Mouse (Mus musculus) stomach, postnatal 0 days (tissue): ENCODE measurements around the gene Iqce. TPM values are rescaled to one million over a fixed set of nuclear protein-coding genes. Genes with fewer than 3 reads are reported as not detected.
A peak's percentile ranks its signal among the peaks of the same experiment; 100 is the strongest.

Experiments
- ATAC-seq: fragments of 200-750 bp; cut with Nextera tagmentation; 2 replicates; pipeline ENCODE4 v1.8.0; 2017; ENCODE audit not compliant: low FRiP score, low TSS enrichment
- DNase-seq: peaks from one replicate; pipeline ENCODE4 v3.0.0-alpha.2; 2016; ENCODE audit warnings: low spot score
- H3K27ac ChIP-seq: fragments of 300-500 bp; sonication (generic); replicated peaks from 2 replicates; pipeline ENCODE4 v1.5.1; 2014; ENCODE audit warnings: mild to moderate bottlenecking, control low read depth
- H3K27me3 ChIP-seq: fragments of 300-500 bp; sonication (generic); 2 replicates; pipeline ENCODE4 v1.6.1; 2014; ENCODE audit warnings: low read length; ENCODE audit not compliant: control insufficient read depth, insufficient read depth
- H3K36me3 ChIP-seq: fragments of 300-500 bp; sonication (generic); 2 replicates; pipeline ENCODE4 v1.6.1; 2014; ENCODE audit warnings: low read length, mixed read lengths; ENCODE audit not compliant: control insufficient read depth, insufficient read depth
- H3K4me1 ChIP-seq: fragments of 300-500 bp; sonication (generic); replicated peaks from 2 replicates; pipeline ENCODE4 v1.6.1; 2014; ENCODE audit warnings: antibody characterized with exemption; ENCODE audit not compliant: control insufficient read depth, insufficient read depth
- H3K4me2 ChIP-seq: fragments of 300-500 bp; sonication (generic); replicated peaks from 2 replicates; pipeline ENCODE4 v1.6.1; 2014; ENCODE audit warnings: low read depth, mild to moderate bottlenecking, control low read depth, moderate library complexity
- H3K4me3 ChIP-seq: fragments of 300-500 bp; sonication (generic); 2 replicates; pipeline ENCODE4 v1.5.1; 2014; ENCODE audit warnings: low read depth, low read length, control low read depth
- H3K9ac ChIP-seq: fragments of 300-500 bp; sonication (generic); 2 replicates; pipeline ENCODE4 v1.6.1; 2014; ENCODE audit warnings: mild to moderate bottlenecking, low read length, control low read depth, mixed read lengths
- H3K9me3 ChIP-seq: fragments of 300-500 bp; sonication (generic); 2 replicates; pipeline ENCODE4 v1.6.1; 2016; ENCODE audit warnings: low read length; ENCODE audit not compliant: control insufficient read depth
- CTCF ChIP-seq: IDR thresholded peaks from 2 replicates; pipeline ENCODE4 v1.5.1; 2016; ENCODE audit warnings: antibody characterized with exemption, low read depth, mild to moderate bottlenecking, moderate library complexity
- EP300 ChIP-seq: optimal IDR thresholded peaks from 2 replicates; pipeline ENCODE3; 2016; ENCODE audit warnings: antibody characterized with exemption
- WGBS: fragments of 180-500 bp; shearing (Covaris S2); extraction: QIAGEN DNeasy Blood & Tissue Kit; methylation state at CpG from one replicate; pipeline ENCODE4 v1.1.7; 2014; 5-methylcytosine and 5-hydroxymethylcytosine counted together
- polyA plus RNA-seq: library from polyadenylated mRNA; unstranded; fragments of >200 nt; fragmentation: Nextera tagmentation; extraction: Ambion mirVana; gene quantifications from 2 replicates; pipeline ENCODE4 v1.2.1, GENCODE M21; 2015

Gene Iqce
- polyA plus RNA-seq, 1 experiment from 2014 or later = 6.0 TPM

GRCm38 (mm10) chr5:140688434-140688833, 13.7 kb downstream of the Iqce start:
- Histone ChIP-seq H3K27ac (no peak overlapping the region), H3K36me3 (0 out of 2 replicates have a peak, but pooled peaks cover 4% of the 10 kb centered on the region), H3K4me2 (no peak overlapping the region), H3K9ac (no peak overlapping the region), H3K4me1 (no peaks in the 10 kb centered on the region), H3K9me3 (no peaks in the 10 kb centered on the region), H3K27me3 (no peaks in the 10 kb centered on the region), H3K4me3 (no peak overlapping the region)
- 66% methylated on average over 3 of the region's 3 CpGs for WGBS
- ATAC-seq (no peak), DNase-seq (no peak)
- no peak for TF ChIP-seq CTCF
- TF ChIP-seq EP300 = no peak

GRCm38 (mm10) chr5:140684343-140685148, 17.6 kb downstream of the Iqce start:
- TF ChIP-seq CTCF (peak; percentile 86), EP300 (no peak)
- no peaks in the 10 kb centered on the region for H3K4me1 ChIP-seq
- peaks cover 2% of the 10 kb centered on the region; the same call in 1 of the 2 replicates for H3K36me3 ChIP-seq
- DNase-seq (no peak), ATAC-seq (peak; percentile 59; the same call in 1 of the 2 replicates)
- no peak overlapping the region for H3K4me2 ChIP-seq
- no peak overlapping the region for H3K4me3 ChIP-seq
- no peak overlapping the region for H3K27ac ChIP-seq
- 57% methylated on average over 16 of the region's 16 CpGs for WGBS
- H3K9me3 ChIP-seq = no peaks in the 10 kb centered on the region
- no peaks in the 10 kb centered on the region for H3K27me3 ChIP-seq
- H3K9ac ChIP-seq = no peak overlapping the region

- 88% methylated on average over 6 of the region's 6 CpGs for WGBS
- TF ChIP-seq CTCF = no peak
- TF ChIP-seq EP300 = no peak
- Histone ChIP-seq H3K4me1 (no peaks in the 10 kb centered on the region), H3K36me3 (no peaks in the 10 kb centered on the region; the same call in 1 of the 2 replicates), H3K27ac (no peak overlapping the region), H3K9ac (no peak overlapping the region), H3K4me3 (no peak overlapping the region), H3K9me3 (no peaks in the 10 kb centered on the region), H3K27me3 (no peaks in the 10 kb centered on the region), H3K4me2 (no peak overlapping the region)
- ATAC-seq (no peak), DNase-seq (no peak)
These were observed 20.1 kb downstream of the Iqce start for GRCm38 (mm10) chr5:140682113-140682512.

DNA sequence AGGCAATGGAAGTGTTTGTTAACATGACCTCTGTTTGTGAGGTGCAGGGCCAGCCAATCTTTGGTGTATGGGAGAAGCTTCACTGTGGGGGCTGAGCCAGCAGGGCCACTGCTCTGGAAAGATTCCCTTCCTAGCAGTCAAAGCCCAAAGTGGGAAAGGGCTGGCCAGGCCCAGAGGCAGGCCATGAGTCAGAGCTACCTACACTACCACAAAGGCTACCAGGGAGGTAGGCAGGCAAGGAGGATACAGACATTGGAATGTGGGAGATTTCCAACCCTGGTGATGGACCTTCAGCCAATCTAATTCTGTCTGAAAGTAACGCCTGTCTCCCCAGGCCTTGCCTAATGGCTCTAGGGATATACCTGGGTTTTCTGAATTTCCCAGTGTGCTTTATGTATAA, 21.2 kb downstream of the Iqce start:
- no peak overlapping the region for H3K27ac ChIP-seq
- ATAC-seq = no peak
- no peaks in the 10 kb centered on the region for H3K9me3 ChIP-seq
- no peaks in the 10 kb centered on the region for H3K27me3 ChIP-seq
- no peak overlapping the region for H3K9ac ChIP-seq
- H3K36me3 ChIP-seq = peaks cover 3% of the 10 kb centered on the region
- H3K4me3 ChIP-seq = no peak overlapping the region
- H3K4me2 ChIP-seq = no peak overlapping the region
- no peak for DNase-seq
- TF ChIP-seq CTCF (no peak), EP300 (no peak)
- WGBS = 100% methylated on average over 1 of the region's 1 CpGs
- no peaks in the 10 kb centered on the region for H3K4me1 ChIP-seq

- 76% methylated on average over 6 of the region's 6 CpGs for WGBS
- TF ChIP-seq CTCF (no peak), EP300 (no peak)
- Histone ChIP-seq H3K4me1 (no peaks in the 10 kb centered on the region), H3K9me3 (no peaks in the 10 kb centered on the region), H3K4me2 (no peak overlapping the region), H3K27me3 (no peaks in the 10 kb centered on the region), H3K4me3 (no peak overlapping the region), H3K9ac (no peak overlapping the region), H3K27ac (no peak overlapping the region), H3K36me3 (peaks cover 3% of the 10 kb centered on the region)
- DNase-seq (no peak), ATAC-seq (no peak)
These were observed 22.1 kb downstream of the Iqce start for GRCm38 (mm10) chr5:140680051-140680450.

DNA sequence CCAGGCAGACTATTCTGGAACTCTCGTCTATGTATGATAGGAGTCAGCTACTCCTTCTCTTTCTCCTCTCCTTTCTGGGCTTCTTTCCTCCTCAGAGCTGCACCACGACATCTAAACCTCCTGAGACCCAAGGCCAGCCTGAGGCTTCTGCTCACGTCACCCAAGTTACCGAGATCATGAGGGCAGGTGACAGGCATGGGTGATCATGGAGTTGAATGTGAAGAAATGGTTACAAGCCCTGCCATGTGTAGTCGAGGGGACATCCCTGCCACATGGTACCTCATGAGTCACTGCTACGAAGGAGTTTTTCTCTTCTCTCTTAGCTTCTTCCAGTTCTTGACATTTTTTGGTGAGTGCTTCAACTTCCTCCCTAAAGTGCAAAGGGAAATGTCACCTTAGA, 25.0 kb downstream of the Iqce start:
- Histone ChIP-seq H3K4me2 (no peak overlapping the region), H3K4me1 (no peaks in the 10 kb centered on the region), H3K9ac (no peak overlapping the region), H3K4me3 (no peak overlapping the region), H3K9me3 (no peaks in the 10 kb centered on the region), H3K36me3 (peaks cover 6% of the 10 kb centered on the region), H3K27me3 (no peaks in the 10 kb centered on the region), H3K27ac (no peak overlapping the region)
- ATAC-seq (no peak), DNase-seq (no peak)
- 92% methylated on average over 6 of the region's 6 CpGs for WGBS
- TF ChIP-seq CTCF = no peak
- no peak for TF ChIP-seq EP300
